Mouse (Mus musculus): Measurements from ENCODE around the gene Foxp1. TPM values are rescaled to one million over a fixed set of nuclear protein-coding genes. Genes with fewer than 3 reads are reported as not detected.

Gene Foxp1
- polyA plus RNA-seq, 1 experiment from 2014 or later: 38.0 TPM

GRCm38 (mm10) chr6:99310529-99310928 is 212.0 kb downstream of the Foxp1 start:
- DNase-seq (ENCODE audit: low spot score) (no peak), ATAC-seq (replicated peaks; ENCODE audit: low FRiP score, low read depth) (no peak)
- H3K9ac ChIP-seq (ENCODE audit: low read depth, low read length): no peak overlapping the region
- WGBS: 49% methylated on average over 12 of the region's 12 CpGs
- no peaks in the 10 kb centered on the region for H3K36me3 ChIP-seq (ENCODE audit: insufficient read depth, low read length)
- no peak overlapping the region for H3K27ac ChIP-seq
- H3K27me3 ChIP-seq (ENCODE audit: insufficient read depth, low read length): no peaks in the 10 kb centered on the region
- H3K4me2 ChIP-seq (ENCODE audit: low read length): no peak overlapping the region
- H3K4me1 ChIP-seq (replicated peaks; ENCODE audit: insufficient read depth, low read length): no peaks in the 10 kb centered on the region
- no peak for TF ChIP-seq CTCF (IDR thresholded peaks at IDR 0.05; ENCODE audit: low read depth)
- no peak overlapping the region for H3K4me3 ChIP-seq (replicated peaks; ENCODE audit: low read depth, low read length)
- no peaks in the 10 kb centered on the region for H3K9me3 ChIP-seq (replicated peaks; ENCODE audit: low read length)

- Histone ChIP-seq H3K9ac (ENCODE audit: low read depth, low read length) (no peak overlapping the region), H3K36me3 (ENCODE audit: insufficient read depth, low read length) (no peaks in the 10 kb centered on the region), H3K4me1 (replicated peaks; ENCODE audit: insufficient read depth, low read length) (no peaks in the 10 kb centered on the region), H3K4me3 (replicated peaks; ENCODE audit: low read depth, low read length) (no peak overlapping the region), H3K4me2 (ENCODE audit: low read length) (no peak overlapping the region), H3K9me3 (replicated peaks; ENCODE audit: low read length) (no peaks in the 10 kb centered on the region), H3K27ac (no peak overlapping the region), H3K27me3 (ENCODE audit: insufficient read depth, low read length) (no peaks in the 10 kb centered on the region)
- WGBS: 69% methylated on average over 3 of the region's 3 CpGs
- no peak for TF ChIP-seq CTCF (IDR thresholded peaks at IDR 0.05; ENCODE audit: low read depth)
- DNase-seq (ENCODE audit: low spot score) (no peak), ATAC-seq (replicated peaks; ENCODE audit: low FRiP score, low read depth) (no peak)
Measured at GRCm38 (mm10) chr6:99310171-99310500, 212.4 kb downstream of the Foxp1 start.

GRCm38 (mm10) chr6:99309466-99310170 is 212.9 kb downstream of the Foxp1 start:
- Histone ChIP-seq H3K4me2 (ENCODE audit: low read length) (no peak overlapping the region), H3K27ac (no peak overlapping the region), H3K36me3 (ENCODE audit: insufficient read depth, low read length) (no peaks in the 10 kb centered on the region), H3K4me1 (replicated peaks; ENCODE audit: insufficient read depth, low read length) (no peaks in the 10 kb centered on the region), H3K9ac (ENCODE audit: low read depth, low read length) (no peak overlapping the region), H3K27me3 (ENCODE audit: insufficient read depth, low read length) (no peaks in the 10 kb centered on the region), H3K9me3 (replicated peaks; ENCODE audit: low read length) (no peaks in the 10 kb centered on the region), H3K4me3 (replicated peaks; ENCODE audit: low read depth, low read length) (no peak overlapping the region)
- TF ChIP-seq CTCF (IDR thresholded peaks at IDR 0.05; ENCODE audit: low read depth): no peak
- WGBS: 72% methylated on average over 14 of the region's 14 CpGs
- no peak for ATAC-seq (replicated peaks; ENCODE audit: low FRiP score, low read depth)
- DNase-seq (ENCODE audit: low spot score): no peak

- ATAC-seq (replicated peaks; ENCODE audit: low FRiP score, low read depth) (no peak), DNase-seq (ENCODE audit: low spot score) (no peak)
- Histone ChIP-seq H3K9ac (ENCODE audit: low read depth, low read length) (no peak overlapping the region), H3K27ac (no peak overlapping the region), H3K9me3 (replicated peaks; ENCODE audit: low read length) (no peaks in the 10 kb centered on the region), H3K4me2 (ENCODE audit: low read length) (no peak overlapping the region), H3K4me1 (replicated peaks; ENCODE audit: insufficient read depth, low read length) (no peaks in the 10 kb centered on the region), H3K27me3 (ENCODE audit: insufficient read depth, low read length) (no peaks in the 10 kb centered on the region), H3K4me3 (replicated peaks; ENCODE audit: low read depth, low read length) (no peak overlapping the region), H3K36me3 (ENCODE audit: insufficient read depth, low read length) (no peaks in the 10 kb centered on the region)
- 79% methylated on average over 3 of the region's 3 CpGs for WGBS
- TF ChIP-seq CTCF (IDR thresholded peaks at IDR 0.05; ENCODE audit: low read depth): no peak
Measured at GRCm38 (mm10) chr6:99305751-99306150, 216.8 kb downstream of the Foxp1 start.

GRCm38 (mm10) chr6:99305236-99305635 is 217.3 kb downstream of the Foxp1 start:
- WGBS: 85% methylated on average over 3 of the region's 3 CpGs
- no peaks in the 10 kb centered on the region for H3K27me3 ChIP-seq (ENCODE audit: insufficient read depth, low read length)
- TF ChIP-seq CTCF (IDR thresholded peaks at IDR 0.05; ENCODE audit: low read depth): no peak

GRCm38 (mm10) chr6:99302662-99303435 is 219.7 kb downstream of the Foxp1 start:
- Histone ChIP-seq H3K27ac (no peak overlapping the region), H3K4me2 (ENCODE audit: low read length) (no peak overlapping the region), H3K9me3 (replicated peaks; ENCODE audit: low read length) (no peaks in the 10 kb centered on the region), H3K4me1 (replicated peaks; ENCODE audit: insufficient read depth, low read length) (0 out of 2 replicates have a peak, but pooled peaks cover 5% of the 10 kb centered on the region), H3K9ac (ENCODE audit: low read depth, low read length) (no peak overlapping the region), H3K4me3 (replicated peaks; ENCODE audit: low read depth, low read length) (no peak overlapping the region), H3K36me3 (ENCODE audit: insufficient read depth, low read length) (no peaks in the 10 kb centered on the region), H3K27me3 (ENCODE audit: insufficient read depth, low read length) (no peaks in the 10 kb centered on the region)
- no peak for DNase-seq (ENCODE audit: low spot score)
- ATAC-seq (replicated peaks; ENCODE audit: low FRiP score, low read depth): no peak
- 75% methylated on average over 6 of the region's 6 CpGs for WGBS
- TF ChIP-seq CTCF (IDR thresholded peaks at IDR 0.05; ENCODE audit: low read depth): no peak

More at GRCm38 (mm10) chr6:99305236-99305635, 217.3 kb downstream of the Foxp1 start:
- H3K36me3 ChIP-seq (ENCODE audit: insufficient read depth, low read length): no peaks in the 10 kb centered on the region
- DNase-seq (ENCODE audit: low spot score): no peak
- no peak for ATAC-seq (replicated peaks; ENCODE audit: low FRiP score, low read depth)
- no peaks in the 10 kb centered on the region for H3K4me1 ChIP-seq (replicated peaks; ENCODE audit: insufficient read depth, low read length)
- no peaks in the 10 kb centered on the region for H3K9me3 ChIP-seq (replicated peaks; ENCODE audit: low read length)
- no peak overlapping the region for H3K9ac ChIP-seq (ENCODE audit: low read depth, low read length)
- H3K4me3 ChIP-seq (replicated peaks; ENCODE audit: low read depth, low read length): no peak overlapping the region
- H3K4me2 ChIP-seq (ENCODE audit: low read length): no peak overlapping the region
- no peak overlapping the region for H3K27ac ChIP-seq
